In genomic region chr9:72868774-72869173, GRCm38 (mm10) we compare ENCODE assay signal across 24 mouse cellular contexts. TPM values are rescaled to one million over a fixed set of nuclear protein-coding genes. Genes with fewer than 3 reads are reported as not detected.
A peak's percentile ranks its signal among the peaks of the same experiment; 100 is the strongest.
DNase-seq lines count a peak whose midpoint lies in the region; ATAC-seq and TF ChIP-seq lines count a peak whose summit lies in the region.
"Had no signal": no experiment of that assay in that cellular context is flagged by ENCODE, and none has a peak within 500 bp of the region (broad histone marks: within the 10 kb centered on the region; RNA-seq: fewer than 3 reads in every experiment).

No protein-coding gene starts in this region.

- H3K4me2 ChIP-seq in heart, embryonic 14.5 days (ENCODE audit: low read length), result peak overlapping the region; percentile 7; the same call in 1 of the 2 replicates
- H3K4me2 ChIP-seq in limb, embryonic 15.5 days, result no peak overlapping the region
- H3K4me2 ChIP-seq: hindbrain, embryonic 15.5 days; liver, embryonic 12.5 days; neural tube, embryonic 15.5 days had no signal

- no peaks in the 10 kb centered on the region for H3K36me3 ChIP-seq in heart, embryonic 14.5 days (ENCODE audit: control insufficient read depth, insufficient read depth, low read length)
- H3K36me3 ChIP-seq in limb, embryonic 15.5 days, result no peaks in the 10 kb centered on the region
- H3K36me3 ChIP-seq: hindbrain, embryonic 15.5 days; liver, embryonic 12.5 days; neural tube, embryonic 15.5 days had no signal

- H3K9me3 ChIP-seq in heart, embryonic 14.5 days (ENCODE audit: control insufficient read depth, low read length), result no peaks in the 10 kb centered on the region
- no peaks in the 10 kb centered on the region for H3K9me3 ChIP-seq in limb, embryonic 15.5 days
- H3K9me3 ChIP-seq: forebrain, embryonic 10.5 days; hindbrain, embryonic 15.5 days; liver, embryonic 12.5 days; neural tube, embryonic 15.5 days had no signal

- peak overlapping the region; percentile 10 to 45; a peak in 3 of 4 replicates for H3K27ac ChIP-seq in heart, embryonic 14.5 days (replicated peaks in 1 of 2; ENCODE audit: control insufficient read depth in 1 of 2, insufficient read depth in 1 of 2, low read depth in 2 of 2, low read length in 2 of 2)
- H3K27ac ChIP-seq in left cerebral cortex, adult 2 months, result peak overlapping the region; percentile 30; the same call in 1 of the 2 replicates
- H3K27ac ChIP-seq in limb, embryonic 15.5 days, result peak overlapping the region; percentile 24; the same call in 1 of the 2 replicates
- H3K27ac ChIP-seq: forebrain, embryonic 10.5 days; hindbrain, embryonic 15.5 days; liver, embryonic 12.5 days; neural tube, embryonic 15.5 days had no signal

- no peak; the same call in 1 of the 2 replicates for TF ChIP-seq CTCF in left cerebral cortex, adult 2 months (IDR thresholded peaks at IDR 0.05)

- peak; percentile 7 for DNase-seq in cerebellum, adult 9-11 months
- no peak for DNase-seq in cerebellum, adult 18-20 months
- DNase-seq in heart, adult 9 months (ENCODE audit: low spot score in 2 of 2), result no peak
- no peak for DNase-seq in left cerebral cortex, adult 2 months (ENCODE audit: extremely low spot score in 1 of 2, low spot score in 2 of 2)
- DNase-seq in left cerebral cortex, adult 18-20 months (ENCODE audit: low spot score in 2 of 2), result no peak
- no peak for DNase-seq in retina, postnatal 1 day
- DNase-seq: adrenal gland, postnatal 25 days; cerebellum, adult 11-12 months; kidney, postnatal 36 days; lung, adult 2 months; lung, postnatal 4 days; right cerebral cortex, postnatal 25 days; thymus, adult 18-20 months; thymus, postnatal 4 days had no signal

- WGBS in heart, embryonic 14.5 days, result 47% methylated on average over 2 of the region's 2 CpGs
- WGBS in limb, embryonic 15.5 days, result 57% methylated on average over 2 of the region's 2 CpGs

- H3K9ac ChIP-seq in heart, embryonic 14.5 days (ENCODE audit: low read length), result no peak overlapping the region; the same call in 1 of the 2 replicates
- no peak overlapping the region for H3K9ac ChIP-seq in limb, embryonic 15.5 days
- H3K9ac ChIP-seq: hindbrain, embryonic 15.5 days; liver, embryonic 12.5 days; neural tube, embryonic 15.5 days had no signal

- no peak for ATAC-seq in heart, embryonic 14.5 days (ENCODE audit: insufficient number of reproducible peaks, insufficient read depth, low FRiP score, low read depth)
- peak; percentile 67; the same call in 1 of the 2 replicates for ATAC-seq in limb, embryonic 15.5 days (ENCODE audit: insufficient number of reproducible peaks, low FRiP score, low TSS enrichment, low read depth)
- ATAC-seq: CD4-positive, CD25-positive, alpha-beta regulatory T cell, adult 4 months; intestine, embryonic 16.5 days; liver, embryonic 12.5 days; midbrain, embryonic 16.5 days had no signal

- H3K27me3 ChIP-seq in heart, embryonic 14.5 days (ENCODE audit: control insufficient read depth, insufficient read depth, low read length), result no peaks in the 10 kb centered on the region
- no peaks in the 10 kb centered on the region for H3K27me3 ChIP-seq in limb, embryonic 15.5 days
- H3K27me3 ChIP-seq: hindbrain, embryonic 15.5 days; liver, embryonic 12.5 days; neural tube, embryonic 15.5 days had no signal

- H3K4me3 ChIP-seq in heart, embryonic 14.5 days (ENCODE audit: control insufficient read depth in 1 of 2, insufficient read depth in 1 of 2, low read depth in 1 of 2, low read length in 2 of 2), result no peak overlapping the region
- H3K4me3 ChIP-seq in left cerebral cortex, adult 2 months, result no peak overlapping the region
- H3K4me3 ChIP-seq in limb, embryonic 15.5 days, result no peak overlapping the region
- H3K4me3 ChIP-seq: forebrain, embryonic 10.5 days; hindbrain, embryonic 15.5 days; liver, embryonic 12.5 days; neural tube, embryonic 15.5 days had no signal

- peaks cover 8 to 27% of the 10 kb centered on the region in 2 experiments for H3K4me1 ChIP-seq in heart, embryonic 14.5 days (ENCODE audit: control insufficient read depth in 2 of 2, insufficient read depth in 2 of 2, low read length in 2 of 2)
- H3K4me1 ChIP-seq in limb, embryonic 15.5 days, result peaks cover 9% of the 10 kb centered on the region

- intact Hi-C loops in left cerebral cortex, adult 2 months (cut with DNase I), result no loop called here

RNA-seq across cellular contexts. Expression of gene Pygo1, which starts 56.7 kb away (rescaled TPM):
- 2.9 and 3.2 TPM in 2 replicates for polyA plus RNA-seq in heart, embryonic 14.5 days (2014; fragmentation: Nextera tagmentation; extraction: Ambion mirVana)
- total RNA-seq in left cerebral cortex, adult 2 months (2021), result 10 to 100 TPM; 18.6 to 19.5 TPM
- total RNA-seq in left cerebral cortex, adult 18-20 months (2021), result 10 to 100 TPM; 18.6 to 19.5 TPM
- 4.9 and 5.5 TPM in 2 replicates for polyA plus RNA-seq in limb, embryonic 15.5 days (2015; fragmentation: Nextera tagmentation; extraction: Ambion mirVana)
- total RNA-seq: common myeloid progenitor, adult 5-6 weeks had no signal
- polyA plus RNA-seq: CD4-positive, CD25-positive, alpha-beta regulatory T cell, adult 4 months had no signal
